Mouse (Mus musculus) kidney, embryonic 16.5 days (tissue): Measurements from ENCODE around the gene Ldoc1. TPM values are rescaled to one million over a fixed set of nuclear protein-coding genes. Genes with fewer than 3 reads are reported as not detected.

Source experiments
- ATAC-seq: fragments of 200-750 bp; cut with Nextera tagmentation; 2 replicates; pipeline ENCODE4 v1.8.0; 2017; ENCODE audit warnings: moderate TSS enrichment; ENCODE audit not compliant: low FRiP score, low TSS enrichment
- H3K27ac ChIP-seq: fragments of 300-500 bp; sonication (generic); 2 replicates; pipeline ENCODE4 v1.5.1; 2014; ENCODE audit warnings: low read length
- H3K27me3 ChIP-seq: fragments of 300-500 bp; sonication (generic); 2 replicates; pipeline ENCODE4 v1.6.1; 2014; ENCODE audit warnings: low read length, control low read depth, mixed read lengths; ENCODE audit not compliant: insufficient read depth
- H3K36me3 ChIP-seq: fragments of 300-500 bp; sonication (generic); 2 replicates; pipeline ENCODE4 v1.6.1; 2014; ENCODE audit warnings: low read length, control low read depth, mixed read lengths; ENCODE audit not compliant: insufficient read depth
- H3K4me1 ChIP-seq: fragments of 300-500 bp; sonication (generic); 2 replicates; pipeline ENCODE4 v1.6.1; 2014; ENCODE audit warnings: low read length, control low read depth, mixed read lengths; ENCODE audit not compliant: insufficient read depth
- H3K4me2 ChIP-seq: fragments of 300-500 bp; sonication (generic); replicated peaks from 2 replicates; pipeline ENCODE4 v1.6.1; 2014; ENCODE audit warnings: low read depth, low read length
- H3K4me3 ChIP-seq: fragments of 300-500 bp; sonication (generic); 2 replicates; pipeline ENCODE4 v1.5.1; 2014; ENCODE audit warnings: mild to moderate bottlenecking, low read length
- H3K9ac ChIP-seq: fragments of 300-500 bp; sonication (generic); replicated peaks from 2 replicates; pipeline ENCODE4 v1.6.1; 2014; ENCODE audit warnings: low read length
- H3K9me3 ChIP-seq: fragments of 300-500 bp; sonication (generic); 2 replicates; pipeline ENCODE4 v1.6.1; 2016; ENCODE audit warnings: low read length, control low read depth
- WGBS: fragments of 180-500 bp; shearing (Covaris S2); extraction: QIAGEN DNeasy Blood & Tissue Kit; methylation state at CpG from one replicate; pipeline ENCODE4 v1.1.7; 2014; 5-methylcytosine and 5-hydroxymethylcytosine counted together
- polyA plus RNA-seq: library from polyadenylated mRNA; unstranded; fragments of >200 nt; fragmentation: Nextera tagmentation; extraction: Ambion mirVana; gene quantifications from 2 replicates; pipeline ENCODE4 v1.2.1, GENCODE M21; 2015

Gene Ldoc1
- 1.4 and 1.6 TPM in 2 replicates for polyA plus RNA-seq

- Histone ChIP-seq H3K9me3 (no peaks in the 10 kb centered on the region), H3K4me2 (peak within 1 kb of the TSS; percentile 56), H3K36me3 (no peaks in the 10 kb centered on the region), H3K9ac (no peak within 1 kb of the TSS), H3K4me1 (no peaks in the 10 kb centered on the region), H3K27ac (no peak within 1 kb of the TSS), H3K4me3 (peak within 1 kb of the TSS; percentile 34), H3K27me3 (no peaks in the 10 kb centered on the region)
- peak; percentile 42; the same call in 1 of the 2 replicates for ATAC-seq
- 41% methylated on average over 34 of the region's 34 CpGs for WGBS
Measured at GRCm38 (mm10) chrX:61709302-61710033, at the start of gene Ldoc1. Ldoc1 (plus strand) TSS chrX:61709497.

GRCm38 (mm10) chrX:61710131-61710530, 834 bp downstream of the Ldoc1 start:
- H3K27ac ChIP-seq = no peak overlapping the region
- H3K9ac ChIP-seq = no peak overlapping the region

GRCm38 (mm10) chrX:61722281-61723028, 13.2 kb downstream of the Ldoc1 start:
- H3K27me3 ChIP-seq = no peaks in the 10 kb centered on the region
- H3K4me1 ChIP-seq = no peaks in the 10 kb centered on the region
- WGBS = 32% methylated on average over 12 of the region's 12 CpGs
- ATAC-seq = peak; percentile 93
- no peaks in the 10 kb centered on the region for H3K36me3 ChIP-seq
- H3K4me3 ChIP-seq = peak overlapping the region; percentile 10
- peak overlapping the region; percentile 37 for H3K4me2 ChIP-seq
- H3K27ac ChIP-seq = no peak overlapping the region
- H3K9me3 ChIP-seq = no peaks in the 10 kb centered on the region
- H3K9ac ChIP-seq = no peak overlapping the region

More at GRCm38 (mm10) chrX:61710131-61710530, 834 bp downstream of the Ldoc1 start:
- Histone ChIP-seq H3K27me3 (no peaks in the 10 kb centered on the region), H3K4me1 (no peaks in the 10 kb centered on the region), H3K36me3 (no peaks in the 10 kb centered on the region), H3K4me3 (no peak overlapping the region), H3K4me2 (no peak overlapping the region), H3K9me3 (no peaks in the 10 kb centered on the region)
- no peak for ATAC-seq
- 85% methylated on average over 7 of the region's 7 CpGs for WGBS

- Histone ChIP-seq H3K27me3 (no peaks in the 10 kb centered on the region), H3K36me3 (no peaks in the 10 kb centered on the region), H3K9me3 (no peaks in the 10 kb centered on the region), H3K4me2 (peak overlapping the region; percentile 37), H3K4me3 (0 out of 2 replicates have a peak overlapping the region, but pooled peaks have one; percentile 10), H3K4me1 (no peaks in the 10 kb centered on the region), H3K27ac (no peak overlapping the region), H3K9ac (no peak overlapping the region)
- 59% methylated on average over 9 of the region's 9 CpGs for WGBS
- ATAC-seq = peak; percentile 60
Measured at GRCm38 (mm10) chrX:61723029-61723980, 14.0 kb downstream of the Ldoc1 start.

GRCm38 (mm10) chrX:61727516-61728310, 18.4 kb downstream of the Ldoc1 start:
- no peak overlapping the region for H3K27ac ChIP-seq
- ATAC-seq = no peak
- H3K9ac ChIP-seq = no peak overlapping the region
- no peaks in the 10 kb centered on the region for H3K4me1 ChIP-seq
- 55% methylated on average over 2 of the region's 2 CpGs for WGBS
- no peak overlapping the region for H3K4me3 ChIP-seq
- H3K9me3 ChIP-seq = 0 out of 2 replicates have a peak, but pooled peaks cover 2% of the 10 kb centered on the region
- H3K36me3 ChIP-seq = no peaks in the 10 kb centered on the region
- no peak overlapping the region for H3K4me2 ChIP-seq
- H3K27me3 ChIP-seq = no peaks in the 10 kb centered on the region
